Mouse (Mus musculus): Measurements from ENCODE around the gene Nid1.

DNA sequence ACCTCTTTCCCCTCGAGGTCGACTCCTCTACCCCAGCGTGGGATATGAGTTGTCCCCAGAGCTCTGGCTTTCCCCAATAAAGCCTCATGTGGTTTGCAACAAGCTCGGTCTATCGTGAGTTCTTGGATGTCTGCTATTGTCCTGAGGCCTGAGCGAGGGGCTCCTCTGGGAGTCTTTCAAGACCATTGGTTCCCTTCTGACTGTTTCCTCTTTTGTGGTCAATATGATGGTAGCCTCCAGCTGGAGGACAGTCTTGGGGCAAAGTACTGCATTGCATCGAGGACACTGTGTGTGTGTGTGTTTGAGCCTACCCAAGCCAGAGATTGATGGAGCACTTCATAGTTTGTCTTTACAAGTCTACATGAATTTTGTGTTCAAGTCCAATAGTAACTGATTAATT is 80.8 kb downstream of the Nid1 start:
- no peak for TF ChIP-seq POLR2A (IDR thresholded peaks at IDR 0.05; ENCODE audit: extremely low read depth, insufficient read depth, low read length)
- no peak for TF ChIP-seq CTCF (IDR thresholded peaks at IDR 0.05; ENCODE audit: low read depth, low read length)
